Mouse (Mus musculus) urinary bladder, postnatal 14 days (tissue): ENCODE data around the gene Itga5.
"Not testable (repeated sequence)": the region's sequence is repeated elsewhere in the genome, so short reads cannot be mapped to it uniquely, and the experiment has no call there.

ENCODE experiments used
- DNase-seq: peaks from one replicate; pipeline ENCODE4 v3.0.0; 2021; ENCODE audit warnings: low spot score

Itga5 gene

GRCm38 (mm10) chr15:103366376-103367149 is at the start of gene Itga5:
Itga5 (minus strand) TSS chr15:103366763.
- DNase-seq: peak; percentile 84

- DNase-seq: not testable (repeated sequence)
These were observed 39.0 kb upstream of the Itga5 start for GRCm38 (mm10) chr15:103405586-103405985.

- no peak for DNase-seq
These were observed 34.8 kb upstream of the Itga5 start for GRCm38 (mm10) chr15:103401361-103401760.

- no peak for DNase-seq
These were observed 27.0 kb upstream of the Itga5 start for GRCm38 (mm10) chr15:103393577-103393976.

GRCm38 (mm10) chr15:103388556-103389145 is 22.1 kb upstream of the Itga5 start:
- no peak for DNase-seq

GRCm38 (mm10) chr15:103383771-103384488 is 17.4 kb upstream of the Itga5 start:
- DNase-seq: no peak

GRCm38 (mm10) chr15:103382795-103383406 is 16.3 kb upstream of the Itga5 start:
- DNase-seq: peak; percentile 54

- no peak for DNase-seq
These were observed 15.5 kb upstream of the Itga5 start for GRCm38 (mm10) chr15:103382075-103382474.

GRCm38 (mm10) chr15:103378665-103379356 is 12.2 kb upstream of the Itga5 start:
- peak; percentile 45 for DNase-seq

GRCm38 (mm10) chr15:103377752-103378664 is 11.4 kb upstream of the Itga5 start:
- DNase-seq: no peak

- no peak for DNase-seq
These were observed 10.3 kb upstream of the Itga5 start for GRCm38 (mm10) chr15:103376837-103377269.

GRCm38 (mm10) chr15:103375112-103375800 is 8.7 kb upstream of the Itga5 start:
- no peak for DNase-seq

- DNase-seq: no peak
These were observed 5.9 kb upstream of the Itga5 start for GRCm38 (mm10) chr15:103372461-103372860.

GRCm38 (mm10) chr15:103371741-103372140 is 5.2 kb upstream of the Itga5 start:
- DNase-seq: no peak

GRCm38 (mm10) chr15:103371208-103371607 is 4.6 kb upstream of the Itga5 start:
- peak; percentile 42 for DNase-seq

- no peak for DNase-seq
These were observed 3.9 kb upstream of the Itga5 start for GRCm38 (mm10) chr15:103370462-103370861.

- DNase-seq: no peak
These were observed 2.6 kb upstream of the Itga5 start for GRCm38 (mm10) chr15:103369123-103369522.

GRCm38 (mm10) chr15:103368179-103368940 is 1.8 kb upstream of the Itga5 start:
- DNase-seq: peak; percentile 40
